Mouse (Mus musculus): Measurements from ENCODE around the gene Aif1l.
"Not testable (repeated sequence)": the region's sequence is repeated elsewhere in the genome, so short reads cannot be mapped to it uniquely, and the experiment has no call there.

The Aif1l gene

GRCm38 (mm10) chr2:31950058-31950871 is at the start of gene Aif1l:
TSS of gene Aif1l (plus strand) at chr2:31950139.
- in situ Hi-C loops (cut with MboI, MseI), result no loop called here

DNA sequence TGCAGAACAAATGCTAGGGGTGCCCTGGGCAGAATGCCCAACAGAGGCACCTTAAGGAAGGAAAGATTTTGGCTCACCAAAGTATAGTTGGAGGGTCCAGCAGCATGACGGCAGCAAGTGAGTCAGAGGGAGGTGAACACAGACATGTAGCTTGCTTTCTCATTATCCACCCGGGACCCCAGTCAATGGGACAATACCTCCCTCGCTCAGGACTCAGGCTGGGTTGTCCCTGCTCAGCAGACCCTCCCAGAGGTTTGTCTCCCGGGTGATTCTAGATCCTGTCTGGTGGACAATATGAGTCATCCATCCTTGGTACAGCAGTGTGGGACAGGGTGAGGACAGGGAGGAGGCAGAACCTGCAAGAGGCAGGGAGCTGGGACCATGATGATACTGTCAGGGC is 49.0 kb upstream of the Aif1l start:
- in situ Hi-C loops (cut with MboI, MseI), result no loop called here

DNA sequence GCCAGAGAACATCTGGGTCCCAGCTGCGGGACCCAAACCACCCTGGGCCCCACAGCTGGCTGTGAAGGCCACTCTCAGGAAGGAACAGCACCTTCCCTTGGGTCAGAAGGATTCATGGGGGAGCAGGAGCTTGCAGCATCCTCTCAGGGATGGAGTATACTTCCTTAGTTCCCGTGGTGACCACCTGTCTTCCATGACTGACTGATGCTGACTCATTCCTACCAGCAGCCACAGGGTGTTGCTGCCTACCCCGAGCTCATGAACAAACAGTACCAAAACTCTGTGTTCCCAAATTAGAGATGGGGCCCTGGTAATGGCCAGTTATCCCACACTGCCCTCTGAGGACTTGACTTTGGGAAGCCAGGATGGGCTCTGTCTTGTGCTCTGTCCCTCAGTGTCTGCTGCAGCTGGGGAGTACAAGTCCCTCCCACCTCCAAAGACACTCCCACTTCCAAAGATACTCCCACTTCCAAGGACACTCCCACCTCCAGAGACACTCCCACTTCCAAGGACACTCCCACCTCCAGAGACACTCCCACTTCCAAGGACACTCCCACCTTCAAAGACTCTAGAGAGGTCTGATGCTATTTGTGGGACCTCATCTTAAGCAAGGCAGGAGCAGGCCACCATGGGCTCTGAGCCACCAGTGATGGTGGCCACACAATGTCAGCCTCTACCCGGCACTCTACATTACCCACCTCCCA is 48.1 kb upstream of the Aif1l start:
- in situ Hi-C loops (cut with MboI, MseI), result no loop called here

GRCm38 (mm10) chr2:31904089-31904488 is 45.9 kb upstream of the Aif1l start:
- in situ Hi-C loops (cut with MboI, MseI), result no loop called here

- in situ Hi-C loops (cut with MboI, MseI), result no loop called here
Measured at GRCm38 (mm10) chr2:31904622-31905021, 45.3 kb upstream of the Aif1l start.

- in situ Hi-C loops (cut with MboI, MseI), result no loop called here
Measured at GRCm38 (mm10) chr2:31905682-31906081, 44.3 kb upstream of the Aif1l start.

DNA sequence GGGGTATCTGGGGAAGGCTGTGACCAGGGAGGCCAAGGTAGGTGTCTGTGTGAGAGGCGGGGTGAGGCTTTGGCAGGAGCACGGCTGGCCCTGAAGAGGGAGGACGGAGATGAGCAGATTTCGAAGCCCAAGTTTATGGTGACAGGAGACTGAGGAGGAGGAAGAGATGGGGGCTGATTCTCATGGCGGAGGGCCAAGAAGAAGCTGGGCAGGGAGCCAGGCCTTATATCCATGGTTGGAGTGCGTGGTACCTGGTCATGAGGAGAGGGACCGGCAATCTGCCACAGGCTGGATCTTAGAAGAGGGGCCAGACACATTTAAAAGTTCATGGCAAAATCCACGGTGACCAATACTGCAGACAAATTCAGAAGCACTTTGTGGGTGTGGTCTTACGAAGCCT is 43.5 kb upstream of the Aif1l start:
- in situ Hi-C loops (cut with MboI, MseI), result no loop called here

DNA sequence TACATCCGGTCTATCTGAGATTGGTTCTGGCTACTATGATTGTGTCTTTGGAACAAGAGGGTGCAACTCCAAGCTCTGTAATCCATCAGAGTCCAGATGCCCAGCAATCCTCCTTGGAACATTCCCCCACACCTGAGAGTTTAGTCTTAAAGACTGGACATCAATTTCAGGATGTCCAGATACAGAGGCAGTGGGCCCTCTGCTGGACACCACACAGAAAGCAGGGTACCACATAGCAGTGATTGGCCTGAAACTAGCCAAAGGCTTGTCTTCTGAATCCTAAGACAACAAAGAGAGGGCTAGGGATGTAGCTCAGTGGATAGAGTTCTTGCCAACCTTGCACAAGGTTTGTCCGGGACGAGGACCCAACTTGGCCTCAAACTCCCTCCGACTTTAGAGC is 37.4 kb upstream of the Aif1l start:
- in situ Hi-C loops (cut with MboI, MseI), result no loop called here

DNA sequence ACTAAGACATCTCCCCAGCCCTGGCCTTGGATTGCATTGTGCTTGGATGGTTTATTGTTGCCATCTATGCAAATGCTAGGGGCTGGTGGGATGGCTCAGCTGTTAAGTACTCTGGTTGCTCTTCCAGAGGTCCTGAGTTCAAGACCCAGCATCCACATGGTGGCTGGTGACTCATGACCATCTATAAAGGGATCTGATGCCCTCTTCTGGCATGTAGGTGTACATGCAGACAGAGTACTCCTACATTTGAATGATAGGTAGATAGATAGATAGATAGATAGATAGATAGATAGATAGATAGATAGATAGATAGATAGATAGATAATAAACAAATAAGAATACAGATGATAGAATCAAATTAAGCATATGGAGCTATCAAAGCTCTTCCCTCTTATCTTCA is 35.7 kb upstream of the Aif1l start:
- in situ Hi-C loops (cut with MboI, MseI), result not testable (repeated sequence)

- in situ Hi-C loops (cut with MboI, MseI), result no loop called here
Measured at GRCm38 (mm10) chr2:31915112-31915511, 34.8 kb upstream of the Aif1l start.

DNA sequence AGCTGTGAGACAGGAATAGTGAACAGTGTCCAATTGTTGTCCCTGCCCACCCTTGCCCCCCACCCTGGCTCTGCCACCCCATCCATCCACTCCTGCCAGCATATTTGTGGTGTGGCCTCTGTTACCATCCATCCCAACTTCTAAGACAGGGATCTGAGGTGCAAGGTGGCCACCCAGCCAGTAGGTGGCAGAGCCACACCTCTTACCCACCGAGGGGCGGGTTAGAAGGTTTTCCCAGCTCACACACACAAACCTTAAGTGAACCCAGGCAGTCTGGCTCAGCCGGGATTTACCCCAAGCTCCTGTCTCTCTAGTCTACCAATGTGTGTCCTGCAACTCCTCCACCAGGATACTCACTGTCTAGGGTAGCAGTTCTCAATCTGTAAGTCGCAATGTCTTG is 32.3 kb upstream of the Aif1l start:
- in situ Hi-C loops (cut with MboI, MseI), result no loop called here

GRCm38 (mm10) chr2:31923645-31924044 is 26.3 kb upstream of the Aif1l start:
- in situ Hi-C loops (cut with MboI, MseI), result no loop called here

GRCm38 (mm10) chr2:31924811-31925210 is 25.1 kb upstream of the Aif1l start:
- in situ Hi-C loops (cut with MboI, MseI), result no loop called here

GRCm38 (mm10) chr2:31925936-31926335 is 24.0 kb upstream of the Aif1l start:
- in situ Hi-C loops (cut with MboI, MseI), result no loop called here

- in situ Hi-C loops (cut with MboI, MseI), result no loop called here
Measured at GRCm38 (mm10) chr2:31929664-31930063, 20.3 kb upstream of the Aif1l start.

- in situ Hi-C loops (cut with MboI, MseI), result no loop called here
Measured at GRCm38 (mm10) chr2:31934551-31934950, 15.4 kb upstream of the Aif1l start.

DNA sequence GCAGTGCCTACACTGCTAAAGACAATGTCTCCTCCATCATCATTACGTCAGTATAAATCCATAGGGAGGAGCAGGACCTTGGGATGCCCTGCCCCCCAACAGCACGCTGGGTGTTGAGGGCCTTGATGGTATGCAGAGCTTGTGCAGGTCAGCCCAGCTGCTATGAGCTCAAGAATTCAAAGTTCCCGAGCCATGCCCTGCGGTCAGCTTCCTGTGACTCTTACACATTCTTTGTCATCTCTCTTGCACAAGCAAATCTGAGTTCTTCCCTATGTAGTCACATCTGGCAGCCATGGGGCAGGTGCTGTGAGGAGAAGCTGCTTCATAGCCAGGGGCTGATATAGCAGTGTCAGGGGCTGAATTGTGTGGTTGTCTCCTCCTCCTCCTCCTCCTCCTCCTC is 14.9 kb upstream of the Aif1l start:
- in situ Hi-C loops (cut with MboI, MseI), result no loop called here

DNA sequence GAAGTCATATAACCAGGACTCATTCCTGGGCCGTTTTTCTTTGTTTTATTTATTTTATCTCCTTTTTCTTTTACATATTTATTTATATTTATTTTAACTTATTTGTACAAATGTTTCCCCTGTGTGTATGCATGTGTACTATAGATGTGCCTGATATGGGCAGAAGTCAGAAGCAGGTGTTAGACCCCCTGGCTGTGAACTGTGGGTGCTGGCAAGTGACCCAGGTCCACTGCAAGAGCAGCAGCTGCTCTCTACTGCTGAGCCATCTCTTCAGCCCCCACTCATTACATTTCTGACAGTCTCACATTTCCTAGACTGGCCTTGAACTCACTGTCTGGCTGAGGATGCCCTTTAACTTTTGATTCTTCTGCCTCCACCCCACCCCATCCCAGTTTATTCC is 11.6 kb upstream of the Aif1l start:
- in situ Hi-C loops (cut with MboI, MseI), result no loop called here

GRCm38 (mm10) chr2:31943011-31943410 is 6.9 kb upstream of the Aif1l start:
- in situ Hi-C loops (cut with MboI, MseI), result no loop called here

DNA sequence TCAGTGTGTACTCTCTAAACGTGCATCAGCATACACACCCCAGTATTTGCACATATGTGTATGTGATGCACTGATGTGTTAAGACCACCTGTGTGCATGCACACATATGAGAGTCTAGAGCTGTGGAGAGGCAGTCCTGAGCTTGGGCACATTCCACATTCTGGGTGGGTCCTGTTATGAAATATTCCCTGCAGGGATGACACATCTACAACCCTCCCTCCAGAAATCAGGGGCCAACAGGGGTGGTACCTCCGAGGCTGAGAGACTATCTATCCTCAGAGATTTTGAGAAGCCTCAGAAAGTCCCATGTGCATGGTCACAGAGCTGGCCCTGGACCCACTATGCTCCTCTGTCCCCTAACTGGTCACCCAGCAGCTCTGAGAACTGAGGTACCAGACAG is 4.4 kb upstream of the Aif1l start:
- in situ Hi-C loops (cut with MboI, MseI), result no loop called here

GRCm38 (mm10) chr2:31948392-31948791 is 1.5 kb upstream of the Aif1l start:
- in situ Hi-C loops (cut with MboI, MseI), result no loop called here

DNA sequence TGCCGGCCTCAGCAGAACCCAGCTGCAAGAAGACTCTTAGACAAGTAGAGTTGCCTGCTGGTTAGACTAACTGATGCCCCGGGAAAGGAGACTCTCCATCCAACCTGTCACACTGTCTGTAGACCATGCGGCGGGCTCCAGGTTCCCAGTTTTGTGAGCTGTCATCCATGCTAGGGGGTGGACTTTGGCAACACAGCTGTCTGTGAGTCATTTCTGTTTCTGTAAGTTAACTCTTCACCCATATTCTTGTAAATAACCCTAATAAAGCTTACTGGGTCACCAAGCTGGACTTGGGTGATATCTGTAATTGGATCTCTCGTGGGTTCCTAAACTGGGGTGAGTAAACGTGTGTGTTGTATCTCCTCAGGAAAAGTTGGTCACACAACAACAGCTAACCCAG is 1.1 kb upstream of the Aif1l start:
- in situ Hi-C loops (cut with MboI, MseI), result no loop called here

DNA sequence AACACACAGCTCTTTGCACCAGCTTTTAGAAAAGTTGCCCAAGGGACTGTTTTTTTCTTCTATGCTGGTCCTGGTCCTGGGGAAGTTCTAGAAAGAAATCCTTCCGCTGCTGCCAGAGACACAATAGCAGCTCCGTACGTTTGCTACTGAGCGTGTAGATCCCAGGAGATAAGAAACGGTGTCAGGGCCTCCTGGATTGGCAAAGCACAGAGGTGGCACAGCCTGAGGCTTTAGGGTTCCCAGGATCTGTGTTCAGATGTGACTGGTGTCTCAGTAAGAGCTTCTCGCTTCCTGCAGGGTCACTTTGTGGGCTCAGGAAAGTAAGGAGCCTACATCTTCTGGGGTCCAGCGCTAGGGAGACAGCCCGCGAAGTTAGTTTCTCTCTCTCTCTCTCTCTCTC is 1.0 kb downstream of the Aif1l start:
- in situ Hi-C loops (cut with MboI, MseI), result no loop called here
